Mouse (Mus musculus) G1E (cell line): ENCODE data around the gene Kcnh3. TPM values are rescaled to one million over a fixed set of nuclear protein-coding genes. Genes with fewer than 3 reads are reported as not detected.

ENCODE experiments used
- ATAC-seq: 2 replicates; pipeline ENCODE4 v1.8.0; 2016; ENCODE audit warnings: mild to moderate bottlenecking; ENCODE audit not compliant: insufficient number of reproducible peaks, poor library complexity, low FRiP score, severe bottlenecking; ENCODE audit errors: extremely low read depth
- DNase-seq: peaks from one replicate; pipeline ENCODE4 v3.0.0; 2012; ENCODE audit warnings: low spot score
- H3K27me3 ChIP-seq: 2 replicates; pipeline ENCODE4 v1.6.1; 2012; ENCODE audit warnings: mild to moderate bottlenecking, low read length, inconsistent platforms; ENCODE audit not compliant: insufficient read depth
- H3K36me3 ChIP-seq: replicated peaks from 2 replicates; pipeline ENCODE3; 2012; ENCODE audit warnings: mild to moderate bottlenecking, inconsistent platforms
- H3K4me1 ChIP-seq: 2 replicates; pipeline ENCODE4 v1.6.1; 2012; ENCODE audit warnings: low read depth, low read length, inconsistent platforms, mixed read lengths; ENCODE audit not compliant: insufficient read depth
- H3K4me3 ChIP-seq: 2 replicates; pipeline ENCODE4 v1.5.1; 2012; ENCODE audit warnings: low read depth, mild to moderate bottlenecking, inconsistent platforms, low read length, moderate library complexity, mixed read lengths
- H3K9me3 ChIP-seq: replicated peaks from 2 replicates; pipeline ENCODE4 v1.6.1; 2012; ENCODE audit warnings: inconsistent platforms
- CTCF ChIP-seq: IDR thresholded peaks from 2 replicates; pipeline ENCODE4 v1.5.1; 2012; ENCODE audit warnings: low read depth, low read length, inconsistent platforms, mixed read lengths
- GATA1 ChIP-seq: IDR thresholded peaks from 2 replicates; pipeline ENCODE4 v1.6.1; 2012; ENCODE audit warnings: borderline replicate concordance, low read length, inconsistent platforms, mixed read lengths
- GATA2 ChIP-seq: IDR thresholded peaks from 2 replicates; pipeline ENCODE4 v1.6.1; 2012; ENCODE audit warnings: low read depth, low read length, inconsistent platforms, borderline replicate concordance
- POLR2AphosphoS5 ChIP-seq: IDR thresholded peaks from 2 replicates; pipeline ENCODE4 v1.6.1; 2012; ENCODE audit warnings: low read depth, low read length, inconsistent platforms; ENCODE audit not compliant: insufficient replicate concordance
- TAL1 ChIP-seq: conservative IDR thresholded peaks from 2 replicates; pipeline ENCODE4 v1.6.1; 2012; ENCODE audit warnings: low read depth, low read length, inconsistent platforms, mixed read lengths
- polyA plus RNA-seq: library from polyadenylated mRNA; stranded (reverse); fragments of >175 nt; gene quantifications from 2 replicates; pipeline ENCODE4 v1.2.3, GENCODE M21; 2012
- total RNA-seq, 2 experiments: library from RNA; stranded (forward) in 1 of 2; stranded (reverse) in 1 of 2; fragments of 200-1000 nt in 1 of 2; fragments of >200 nt in 1 of 2; fragmentation: Nextera tagmentation in 1 of 2; gene quantifications; 2 replicates each; pipeline ENCODE4 v1.2.3; 2014 to 2017

The Kcnh3 gene
- total RNA-seq (2014; fragmentation: Nextera tagmentation) (not detected in 2 replicates), total RNA-seq (2017) (0.05 TPM in 1 of 2 replicates, not detected in the other), polyA plus RNA-seq (not detected in 2 replicates)

GRCm38 (mm10) chr15:99224208-99224911, at the start of gene Kcnh3:
Gene Kcnh3, plus strand, starts transcription at chr15:99224861.
- Histone ChIP-seq H3K27me3 (peaks cover 65% of the 10 kb centered on the region), H3K9me3 (no peaks in the 10 kb centered on the region), H3K36me3 (no peaks in the 10 kb centered on the region), H3K4me3 (no peak within 1 kb of the TSS; the same call in 1 of the 2 replicates), H3K4me1 (no peaks in the 10 kb centered on the region)
- TF ChIP-seq GATA2: no peak
- no peak for TF ChIP-seq POLR2AphosphoS5
- TF ChIP-seq TAL1: no peak
- no peak for TF ChIP-seq CTCF
- no peak for TF ChIP-seq GATA1
- DNase-seq (no peak), ATAC-seq (no peak)

DNA sequence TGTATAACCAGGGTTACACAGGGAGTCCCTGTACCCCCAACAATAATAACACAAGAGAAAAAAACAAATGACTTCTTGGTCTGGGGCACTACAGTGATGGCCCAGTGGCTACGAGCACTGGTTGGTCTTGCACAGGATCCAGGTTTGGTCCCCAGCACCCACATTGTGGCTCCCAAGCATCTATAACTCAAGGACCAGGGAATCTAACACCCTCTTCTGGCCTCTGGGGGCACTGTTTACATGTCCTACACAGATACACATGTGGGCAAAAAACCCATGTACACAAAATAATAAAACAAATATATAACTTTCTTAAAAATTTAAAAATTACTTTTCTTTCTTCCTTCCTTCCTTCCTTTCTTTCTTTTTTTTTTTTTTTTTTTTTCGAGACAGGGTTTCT, 45.0 kb upstream of the Kcnh3 start:
- H3K36me3 ChIP-seq: no peaks in the 10 kb centered on the region
- H3K27me3 ChIP-seq: peaks cover 7% of the 10 kb centered on the region
- TF ChIP-seq POLR2AphosphoS5 (no peak), TAL1 (no peak)
- no peaks in the 10 kb centered on the region for H3K9me3 ChIP-seq
- DNase-seq (no peak), ATAC-seq (no peak)
- H3K4me3 ChIP-seq: no peak overlapping the region
- H3K4me1 ChIP-seq: no peaks in the 10 kb centered on the region

DNA sequence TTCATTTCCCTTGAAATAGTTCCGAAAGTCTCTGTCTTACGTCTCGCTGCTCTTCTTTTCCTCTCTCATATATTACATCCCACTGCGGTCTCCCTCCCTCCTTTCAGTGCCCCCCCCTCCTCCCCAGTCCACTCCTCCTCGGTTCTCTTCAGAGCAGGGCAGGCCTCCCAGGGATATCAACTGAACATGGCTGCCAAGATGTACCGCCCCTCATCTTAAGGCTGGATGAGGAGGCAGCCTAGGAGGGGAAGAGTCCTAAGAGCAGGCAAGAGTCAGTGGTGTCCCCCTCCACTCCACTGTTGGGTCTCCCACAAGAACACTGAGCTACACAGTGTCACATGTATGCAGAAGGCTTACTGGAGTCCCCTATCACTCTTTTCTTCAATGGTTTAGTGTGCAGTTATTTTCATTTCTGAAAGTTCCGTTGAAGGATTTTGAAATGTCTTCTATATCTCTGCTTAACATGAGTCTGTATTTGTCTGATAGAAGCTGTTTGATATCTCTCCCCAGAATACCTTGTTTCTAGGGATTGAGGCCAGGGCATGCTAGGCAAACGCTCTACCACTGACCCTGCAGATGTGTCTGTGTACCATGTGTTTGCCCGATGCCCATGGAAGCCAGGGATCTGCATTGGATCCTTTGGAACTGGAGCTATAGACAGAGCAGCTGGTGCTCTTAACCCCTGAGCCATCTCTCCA, 40.3 kb upstream of the Kcnh3 start:
- DNase-seq (no peak), ATAC-seq (no peak)
- H3K36me3 ChIP-seq: no peaks in the 10 kb centered on the region

GRCm38 (mm10) chr15:99194358-99194757, 30.3 kb upstream of the Kcnh3 start:
- ATAC-seq (no peak), DNase-seq (no peak)
- no peaks in the 10 kb centered on the region for H3K9me3 ChIP-seq
- no peaks in the 10 kb centered on the region for H3K4me1 ChIP-seq
- H3K27me3 ChIP-seq: peaks cover 14% of the 10 kb centered on the region; the same call in 1 of the 2 replicates
- H3K36me3 ChIP-seq: no peaks in the 10 kb centered on the region
- no peak overlapping the region for H3K4me3 ChIP-seq
- no peak for TF ChIP-seq POLR2AphosphoS5
- no peak for TF ChIP-seq TAL1
- no peak for TF ChIP-seq GATA2
- no peak for TF ChIP-seq CTCF
- no peak for TF ChIP-seq GATA1

More for the DNA sequence above, 40.3 kb upstream of the Kcnh3 start:
- Histone ChIP-seq H3K4me1 (no peaks in the 10 kb centered on the region), H3K9me3 (no peaks in the 10 kb centered on the region), H3K27me3 (peaks cover 5% of the 10 kb centered on the region; the same call in 1 of the 2 replicates), H3K4me3 (no peak overlapping the region)
- TF ChIP-seq GATA1 (no peak), POLR2AphosphoS5 (no peak), TAL1 (no peak), GATA2 (no peak), CTCF (no peak)

- Histone ChIP-seq H3K27me3 (peaks cover 18% of the 10 kb centered on the region; the same call in 1 of the 2 replicates), H3K9me3 (no peaks in the 10 kb centered on the region), H3K36me3 (no peaks in the 10 kb centered on the region), H3K4me3 (no peak overlapping the region), H3K4me1 (no peaks in the 10 kb centered on the region; the same call in 1 of the 2 replicates)
- TF ChIP-seq GATA2 (no peak), GATA1 (no peak), TAL1 (no peak), POLR2AphosphoS5 (no peak), CTCF (no peak)
- DNase-seq: no peak
- no peak for ATAC-seq
Measured at GRCm38 (mm10) chr15:99195043-99195442, 29.6 kb upstream of the Kcnh3 start.

- Histone ChIP-seq H3K4me1 (no peaks in the 10 kb centered on the region; the same call in 1 of the 2 replicates), H3K36me3 (no peaks in the 10 kb centered on the region), H3K27me3 (peaks cover 8% of the 10 kb centered on the region; the same call in 1 of the 2 replicates), H3K4me3 (no peak overlapping the region), H3K9me3 (no peaks in the 10 kb centered on the region)
- ATAC-seq (no peak), DNase-seq (no peak)
- TF ChIP-seq GATA1: no peak
- TF ChIP-seq CTCF: no peak
- TF ChIP-seq TAL1: no peak
- no peak for TF ChIP-seq POLR2AphosphoS5
- TF ChIP-seq GATA2: no peak
Measured at GRCm38 (mm10) chr15:99198761-99199160, 25.9 kb upstream of the Kcnh3 start.
